Mouse (Mus musculus) granulocyte monocyte progenitor cell, adult 5-6 weeks (primary cell): ENCODE measurements at regions not wholly inside any gene's neighbourhood (a gene's known extent, or its start where the extent isn't known, plus 50 kb on each side); places are given as distances from the start of the nearest gene placed in this dataset.

Experiments
- ATAC-seq: replicated peaks from 2 replicates; pipeline ENCODE4 v1.8.0; 2016; ENCODE audit warnings: mild to moderate bottlenecking, moderate TSS enrichment, inconsistent platforms; ENCODE audit not compliant: poor library complexity, severe bottlenecking

- peak; percentile 29 for ATAC-seq
These were observed 138.3 kb upstream of the Med13l start for GRCm38 (mm10) chr5:118421884-118422821.

GRCm38 (mm10) chr5:118424177-118424576 is 136.3 kb upstream of the Med13l start:
- no peak for ATAC-seq

- ATAC-seq, result peak; percentile 52
These were observed 135.5 kb upstream of the Med13l start for GRCm38 (mm10) chr5:118424764-118425568.

- ATAC-seq, result no peak
These were observed 133.8 kb upstream of the Med13l start for GRCm38 (mm10) chr5:118426673-118427072.

GRCm38 (mm10) chr5:118428323-118429095 is 132.0 kb upstream of the Med13l start:
- no peak for ATAC-seq

GRCm38 (mm10) chr5:118433599-118433998 is 126.9 kb upstream of the Med13l start:
- ATAC-seq, result no peak

GRCm38 (mm10) chr5:118434718-118435555 is 125.5 kb upstream of the Med13l start:
- no peak for ATAC-seq

GRCm38 (mm10) chr5:118435556-118435950 is 124.9 kb upstream of the Med13l start:
- ATAC-seq, result no peak

GRCm38 (mm10) chr5:118436035-118436434 is 124.4 kb upstream of the Med13l start:
- no peak for ATAC-seq

GRCm38 (mm10) chr5:118436474-118437306 is 123.8 kb upstream of the Med13l start:
- ATAC-seq, result no peak

GRCm38 (mm10) chr5:118437307-118437610 is 123.2 kb upstream of the Med13l start:
- ATAC-seq, result no peak

- no peak for ATAC-seq
These were observed 122.5 kb upstream of the Med13l start for GRCm38 (mm10) chr5:118438016-118438415.

- no peak for ATAC-seq
These were observed 115.8 kb upstream of the Med13l start for GRCm38 (mm10) chr5:118444538-118445251.

GRCm38 (mm10) chr5:118445252-118445987 is 115.1 kb upstream of the Med13l start:
- ATAC-seq, result no peak

- no peak for ATAC-seq
These were observed 114.5 kb upstream of the Med13l start for GRCm38 (mm10) chr5:118445988-118446280.

GRCm38 (mm10) chr5:118446878-118447277 is 113.6 kb upstream of the Med13l start:
- no peak for ATAC-seq

- no peak for ATAC-seq
These were observed 113.1 kb upstream of the Med13l start for GRCm38 (mm10) chr5:118447366-118447765.
